Mouse (Mus musculus) cerebellum, adult 2 months (tissue): ENCODE measurements around the gene Ankrd52.

ENCODE experiments used
- CTCF ChIP-seq: fragments of 200-500 bp; IDR thresholded peaks from 2 replicates; pipeline ENCODE4 v1.5.1; 2011; ENCODE audit warnings: low read depth, mild to moderate bottlenecking, control low read depth, low read length, moderate library complexity, borderline replicate concordance; ENCODE audit not compliant: insufficient read depth
- POLR2A ChIP-seq: fragments of 200-500 bp; IDR thresholded peaks from 2 replicates; pipeline ENCODE4 v1.6.1; 2011; ENCODE audit warnings: low read length, control low read depth, borderline replicate concordance; ENCODE audit not compliant: insufficient read depth

- TF ChIP-seq CTCF (no peak), POLR2A (no peak)
Measured at GRCm38 (mm10) chr10:128433417-128433816, 56.5 kb downstream of the Ankrd52 start.
